Comparison of ENCODE assay signal across 9 mouse cellular contexts in genomic region chr6:101921186-101921585, GRCm38 (mm10).
DNase-seq lines count a peak whose midpoint lies in the region; ATAC-seq lines count a peak whose summit lies in the region.
"Had no signal": no experiment of that assay in that cellular context is flagged by ENCODE, and none has a peak within 500 bp of the region (broad histone marks: within the 10 kb centered on the region; RNA-seq: fewer than 3 reads in every experiment).

No protein-coding gene starts in this region.

- H3K4me3 ChIP-seq in forebrain, embryonic 12.5 days (replicated peaks) = no peak overlapping the region

- ATAC-seq in forebrain, embryonic 12.5 days (ENCODE audit: low FRiP score) = peak; percentile 57; the same call in 1 of the 2 replicates

- no peaks in the 10 kb centered on the region for H3K36me3 ChIP-seq in forebrain, embryonic 12.5 days (replicated peaks)

- no peak overlapping the region for H3K27ac ChIP-seq in forebrain, embryonic 12.5 days

- H3K9me3 ChIP-seq in forebrain, embryonic 12.5 days = no peaks in the 10 kb centered on the region

- H3K9ac ChIP-seq in forebrain, embryonic 12.5 days = no peak overlapping the region

- no peaks in the 10 kb centered on the region for H3K27me3 ChIP-seq in forebrain, embryonic 12.5 days

- DNase-seq in layer of hippocampus, postnatal 10 days (ENCODE audit: low spot score in 2 of 2) = peak; percentile 11 to 13
- DNase-seq in layer of hippocampus, adult 8-10 months (ENCODE audit: low spot score in 2 of 2) = no peak
- DNase-seq in cerebellum, adult 9-10 months = peak; percentile 8
- DNase-seq in kidney, postnatal 25 days = peak; percentile 20 to 58
- DNase-seq in right cerebral cortex, postnatal 10 days (ENCODE audit: low spot score in 2 of 2) = no peak
- no peak for DNase-seq in adipocyte (ENCODE audit: low spot score)
- DNase-seq in right cerebral cortex, adult 18-20 months = no peak
- DNase-seq: heart, adult 18-20 months had no signal

- H3K4me1 ChIP-seq in forebrain, embryonic 12.5 days = no peaks in the 10 kb centered on the region

- H3K4me2 ChIP-seq in forebrain, embryonic 12.5 days = no peak overlapping the region

Comparison
In these comparisons a context has a peak if more than half of its experiments do, and no peak if none do; other contexts are left out.
1. DNase-seq: peak in layer of hippocampus, postnatal 10 days (2 of 2), cerebellum, adult 9-10 months (single experiment) and kidney, postnatal 25 days (2 of 2); none in layer of hippocampus, adult 8-10 months (0 of 2), right cerebral cortex, postnatal 10 days (0 of 2), adipocyte (single experiment) and right cerebral cortex, adult 18-20 months (single experiment).